Comparison of ENCODE assay signal across 19 mouse cellular contexts in the genomic region with DNA sequence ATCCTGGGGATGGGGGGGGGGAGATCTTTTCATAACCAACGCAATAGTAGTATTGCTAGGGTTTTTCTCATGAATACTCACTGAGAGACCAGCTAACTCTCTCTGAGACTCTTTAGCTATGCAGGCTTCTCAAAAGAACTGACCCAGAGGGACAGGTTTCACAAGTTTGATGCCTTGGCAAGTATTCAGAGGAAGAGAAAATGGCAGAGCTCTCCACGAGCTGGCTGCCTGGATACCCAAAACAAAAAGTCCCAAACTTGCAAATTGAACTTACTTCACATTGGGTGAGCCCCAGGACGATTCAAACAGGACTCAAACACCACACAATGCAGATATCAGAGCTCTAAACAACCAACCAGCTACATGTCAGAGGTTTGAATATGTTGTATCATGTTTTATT.
A peak's percentile ranks its signal among the peaks of the same experiment; 100 is the strongest.
DNase-seq lines count a peak whose midpoint lies in the region; ATAC-seq and TF ChIP-seq lines count a peak whose summit lies in the region.
"Had no signal": no experiment of that assay in that cellular context is flagged by ENCODE, and none has a peak within 500 bp of the region (broad histone marks: within the 10 kb centered on the region; RNA-seq: fewer than 3 reads in every experiment).

No protein-coding gene starts in this region.

- no peaks in the 10 kb centered on the region for H3K27me3 ChIP-seq in embryonic facial prominence, embryonic 14.5 days (replicated peaks; ENCODE audit: control insufficient read depth, insufficient read depth, low read length)
- no peaks in the 10 kb centered on the region for H3K27me3 ChIP-seq in embryonic facial prominence, embryonic 10.5 days (replicated peaks; ENCODE audit: low read depth, poor library complexity, severe bottlenecking)
- no peaks in the 10 kb centered on the region for H3K27me3 ChIP-seq in hindbrain, postnatal 0 days (ENCODE audit: insufficient read depth, low read length)
- H3K27me3 ChIP-seq in hindbrain, embryonic 12.5 days = no peaks in the 10 kb centered on the region
- H3K27me3 ChIP-seq: embryonic facial prominence, embryonic 15.5 days; intestine, embryonic 15.5 days had no signal

- no peak overlapping the region for H3K27ac ChIP-seq in embryonic facial prominence, embryonic 14.5 days (replicated peaks; ENCODE audit: low read depth, low read length)
- no peak overlapping the region for H3K27ac ChIP-seq in embryonic facial prominence, embryonic 10.5 days (replicated peaks)
- H3K27ac ChIP-seq in hindbrain, postnatal 0 days = no peak overlapping the region
- H3K27ac ChIP-seq in hindbrain, embryonic 12.5 days = no peak overlapping the region
- peak overlapping the region; percentile 45; the same call in 1 of the 2 replicates for H3K27ac ChIP-seq in brown adipose tissue, adult 24 weeks (replicated peaks; ENCODE audit: low read depth, low read length)
- H3K27ac ChIP-seq: embryonic facial prominence, embryonic 15.5 days; forebrain, embryonic 10.5 days; gastrocnemius, adult 2 months; heart, embryonic 10.5 days; intestine, embryonic 15.5 days had no signal

- no peak overlapping the region for H3K4me2 ChIP-seq in embryonic facial prominence, embryonic 14.5 days (ENCODE audit: low read depth, low read length)
- no peak overlapping the region for H3K4me2 ChIP-seq in hindbrain, postnatal 0 days (ENCODE audit: low read depth, low read length)
- H3K4me2 ChIP-seq in hindbrain, embryonic 12.5 days (replicated peaks) = no peak overlapping the region
- H3K4me2 ChIP-seq: embryonic facial prominence, embryonic 15.5 days; intestine, embryonic 15.5 days had no signal

- 0 out of 2 replicates have a peak, but pooled peaks have one; percentile 26 for ATAC-seq in embryonic facial prominence, embryonic 14.5 days (ENCODE audit: low read depth)
- 0 out of 2 replicates have a peak, but pooled peaks have one; percentile 5 for ATAC-seq in hindbrain, postnatal 0 days
- no peak for ATAC-seq in hindbrain, embryonic 12.5 days (ENCODE audit: low FRiP score)
- ATAC-seq: forebrain, embryonic 14.5 days had no signal

- TF ChIP-seq CTCF in hindbrain, postnatal 0 days (IDR thresholded peaks at IDR 0.05; ENCODE audit: low read depth) = no peak

- 35% methylated on average over 3 of the region's 3 CpGs for WGBS in embryonic facial prominence, embryonic 14.5 days
- WGBS in embryonic facial prominence, embryonic 10.5 days = 45% methylated on average over 3 of the region's 3 CpGs
- 19% methylated on average over 3 of the region's 3 CpGs for WGBS in hindbrain, postnatal 0 days
- 21% methylated on average over 3 of the region's 3 CpGs for WGBS in hindbrain, embryonic 12.5 days

- no peak for DNase-seq in embryonic facial prominence, embryonic 14.5 days (ENCODE audit: low spot score)
- no peak for DNase-seq in embryonic facial prominence, embryonic 10.5 days (ENCODE audit: low spot score)
- DNase-seq in hindbrain, postnatal 0 days (ENCODE audit: low spot score) = no peak
- peak; percentile 66 for DNase-seq in adipocyte (ENCODE audit: low spot score)
- DNase-seq: cerebellum, adult 18-20 months; cerebellum, adult 9-11 months; cerebellum, postnatal 36 days; gastrocnemius, adult 2 months; gastrocnemius, postnatal 25 days; heart, postnatal 10 days; heart, postnatal 4 days had no signal

- H3K4me1 ChIP-seq in embryonic facial prominence, embryonic 14.5 days (ENCODE audit: control insufficient read depth, insufficient read depth, low read length) = no peaks in the 10 kb centered on the region
- H3K4me1 ChIP-seq in embryonic facial prominence, embryonic 10.5 days = no peaks in the 10 kb centered on the region
- no peaks in the 10 kb centered on the region for H3K4me1 ChIP-seq in hindbrain, postnatal 0 days (ENCODE audit: insufficient read depth, low read length)
- H3K4me1 ChIP-seq in hindbrain, embryonic 12.5 days = no peaks in the 10 kb centered on the region
- H3K4me1 ChIP-seq in brown adipose tissue, adult 24 weeks (ENCODE audit: control insufficient read depth, insufficient read depth, insufficient read length, low read length) = no peaks in the 10 kb centered on the region
- H3K4me1 ChIP-seq: forebrain, embryonic 10.5 days; heart, embryonic 10.5 days; intestine, embryonic 15.5 days had no signal

- no peaks in the 10 kb centered on the region for H3K36me3 ChIP-seq in embryonic facial prominence, embryonic 14.5 days (ENCODE audit: control insufficient read depth, insufficient read depth, low read length)
- no peaks in the 10 kb centered on the region for H3K36me3 ChIP-seq in embryonic facial prominence, embryonic 10.5 days (replicated peaks)
- H3K36me3 ChIP-seq in hindbrain, postnatal 0 days (ENCODE audit: insufficient read depth, low read length) = no peaks in the 10 kb centered on the region
- H3K36me3 ChIP-seq in hindbrain, embryonic 12.5 days = no peaks in the 10 kb centered on the region
- H3K36me3 ChIP-seq: embryonic facial prominence, embryonic 15.5 days; forebrain, embryonic 10.5 days; heart, embryonic 10.5 days; intestine, embryonic 15.5 days had no signal

- H3K9me3 ChIP-seq in embryonic facial prominence, embryonic 14.5 days (ENCODE audit: control insufficient read depth, low read length) = no peaks in the 10 kb centered on the region
- H3K9me3 ChIP-seq in embryonic facial prominence, embryonic 10.5 days = no peaks in the 10 kb centered on the region
- no peaks in the 10 kb centered on the region for H3K9me3 ChIP-seq in hindbrain, postnatal 0 days (ENCODE audit: low read length)
- H3K9me3 ChIP-seq in hindbrain, embryonic 12.5 days (replicated peaks) = no peaks in the 10 kb centered on the region
- H3K9me3 ChIP-seq: embryonic facial prominence, embryonic 15.5 days; forebrain, embryonic 10.5 days; heart, embryonic 10.5 days; intestine, embryonic 15.5 days had no signal

- H3K9ac ChIP-seq in embryonic facial prominence, embryonic 14.5 days (ENCODE audit: low read depth, low read length) = no peak overlapping the region
- no peak overlapping the region for H3K9ac ChIP-seq in hindbrain, postnatal 0 days (replicated peaks; ENCODE audit: low read length)
- no peak overlapping the region for H3K9ac ChIP-seq in hindbrain, embryonic 12.5 days
- H3K9ac ChIP-seq: embryonic facial prominence, embryonic 15.5 days; intestine, embryonic 15.5 days had no signal

- H3K4me3 ChIP-seq in embryonic facial prominence, embryonic 14.5 days (ENCODE audit: low read depth, low read length) = no peak overlapping the region
- no peak overlapping the region for H3K4me3 ChIP-seq in embryonic facial prominence, embryonic 10.5 days
- no peak overlapping the region for H3K4me3 ChIP-seq in hindbrain, postnatal 0 days (ENCODE audit: low read length)
- H3K4me3 ChIP-seq in hindbrain, embryonic 12.5 days = no peak overlapping the region
- no peak overlapping the region for H3K4me3 ChIP-seq in brown adipose tissue, adult 24 weeks (ENCODE audit: insufficient read depth, low read depth, low read length)
- H3K4me3 ChIP-seq: embryonic facial prominence, embryonic 15.5 days; erythroblast, embryonic 14.5 days; forebrain, embryonic 10.5 days; gastrocnemius, adult 2 months; heart, embryonic 10.5 days; intestine, embryonic 15.5 days had no signal
